In the genomic region with DNA sequence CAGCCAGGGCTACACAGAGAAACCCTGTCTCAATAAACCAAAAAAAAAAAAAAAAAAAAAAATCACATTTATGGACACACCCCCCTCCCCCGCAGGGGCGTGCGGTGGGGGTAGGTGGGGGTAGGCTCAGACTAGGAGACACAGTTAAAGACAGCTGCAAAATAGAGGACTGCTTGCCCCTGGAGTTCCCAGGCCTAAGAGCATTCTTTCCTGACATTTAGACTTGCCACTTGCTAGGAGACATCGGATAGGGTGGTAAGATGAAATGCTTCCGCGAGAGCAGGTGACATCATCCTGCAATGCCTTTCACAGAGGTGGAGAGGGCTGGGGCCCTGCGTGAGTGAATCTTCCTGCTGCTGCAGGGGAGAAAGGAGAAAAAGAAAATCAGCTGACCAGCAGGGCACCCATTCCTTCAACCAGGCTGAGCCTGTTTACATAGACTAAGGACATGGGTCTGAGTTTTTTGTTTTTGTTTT, we compare ENCODE assay signal across 9 mouse cellular contexts. TPM values are rescaled to one million over a fixed set of nuclear protein-coding genes. Genes with fewer than 3 reads are reported as not detected.
A peak's percentile ranks its signal among the peaks of the same experiment; 100 is the strongest.
DNase-seq lines count a peak whose midpoint lies in the region; ATAC-seq lines count a peak whose summit lies in the region.
"Had no signal": no experiment of that assay in that cellular context is flagged by ENCODE, and none has a peak within 500 bp of the region (broad histone marks: within the 10 kb centered on the region; RNA-seq: fewer than 3 reads in every experiment).

No protein-coding gene starts in this region.

- no peaks in the 10 kb centered on the region for H3K27me3 ChIP-seq in forebrain, embryonic 12.5 days
- no peaks in the 10 kb centered on the region for H3K27me3 ChIP-seq in forebrain, embryonic 11.5 days (ENCODE audit: control insufficient read depth, insufficient read depth, low read length)
- no peaks in the 10 kb centered on the region for H3K27me3 ChIP-seq in midbrain, embryonic 11.5 days (ENCODE audit: control insufficient read depth, insufficient read depth, low read length)
- no peaks in the 10 kb centered on the region for H3K27me3 ChIP-seq in midbrain, embryonic 16.5 days (ENCODE audit: control insufficient read depth, insufficient read depth, low read depth, low read length)

- H3K27ac ChIP-seq in forebrain, embryonic 12.5 days = peak overlapping the region; percentile 56
- H3K27ac ChIP-seq in forebrain, embryonic 11.5 days (ENCODE audit: low read depth, low read length) = no peak overlapping the region
- H3K27ac ChIP-seq in midbrain, embryonic 11.5 days (ENCODE audit: low read depth, low read length) = no peak overlapping the region
- no peak overlapping the region for H3K27ac ChIP-seq in midbrain, embryonic 16.5 days (ENCODE audit: low read length)

- DNase-seq in forebrain, embryonic 11.5 days (ENCODE audit: low spot score) = no peak
- DNase-seq in midbrain, embryonic 11.5 days (ENCODE audit: low spot score, missing footprints) = peak; percentile 82
- DNase-seq in brain, adult 2 months (ENCODE audit: low read depth, low spot score) = peak; percentile 64
- peak; percentile 77 for DNase-seq in naive thymus-derived CD4-positive, alpha-beta T cell, adult 2 months (ENCODE audit: low read depth)
- DNase-seq in urinary bladder, postnatal 25 days (ENCODE audit: low spot score) = no peak
- DNase-seq in heart, postnatal 10 days = no peak

- H3K9me3 ChIP-seq in forebrain, embryonic 12.5 days = no peaks in the 10 kb centered on the region
- no peaks in the 10 kb centered on the region for H3K9me3 ChIP-seq in forebrain, embryonic 11.5 days (ENCODE audit: control insufficient read depth, low read length)
- no peaks in the 10 kb centered on the region for H3K9me3 ChIP-seq in midbrain, embryonic 11.5 days (ENCODE audit: control insufficient read depth, low read length)
- no peaks in the 10 kb centered on the region for H3K9me3 ChIP-seq in midbrain, embryonic 16.5 days (replicated peaks; ENCODE audit: control insufficient read depth, low read length, poor library complexity, severe bottlenecking)
- H3K9me3 ChIP-seq: G1E had no signal

- no peak overlapping the region for H3K9ac ChIP-seq in forebrain, embryonic 12.5 days
- H3K9ac ChIP-seq in forebrain, embryonic 11.5 days (ENCODE audit: low read length) = no peak overlapping the region
- no peak overlapping the region for H3K9ac ChIP-seq in midbrain, embryonic 11.5 days (ENCODE audit: low read length)
- H3K9ac ChIP-seq in midbrain, embryonic 16.5 days (ENCODE audit: low read depth, low read length) = no peak overlapping the region

- 34% methylated on average over 7 of the region's 7 CpGs for WGBS in forebrain, embryonic 12.5 days
- WGBS in forebrain, embryonic 11.5 days = 35% methylated on average over 7 of the region's 7 CpGs
- 50% methylated on average over 7 of the region's 7 CpGs for WGBS in midbrain, embryonic 11.5 days
- 55% methylated on average over 7 of the region's 7 CpGs for WGBS in midbrain, embryonic 16.5 days

- intact Hi-C loops in heart, postnatal 10 days (cut with DNase I) = no loop called here

- H3K36me3 ChIP-seq in forebrain, embryonic 12.5 days (replicated peaks) = 0 out of 2 replicates have a peak, but pooled peaks cover 4% of the 10 kb centered on the region
- no peaks in the 10 kb centered on the region for H3K36me3 ChIP-seq in forebrain, embryonic 11.5 days (ENCODE audit: control insufficient read depth, insufficient read depth, low read length)
- H3K36me3 ChIP-seq in midbrain, embryonic 11.5 days (ENCODE audit: control insufficient read depth, insufficient read depth, low read length) = no peaks in the 10 kb centered on the region
- H3K36me3 ChIP-seq in midbrain, embryonic 16.5 days (ENCODE audit: control insufficient read depth, insufficient read depth, low read length) = no peaks in the 10 kb centered on the region

- no peak for ATAC-seq in forebrain, embryonic 12.5 days (ENCODE audit: low FRiP score)
- no peak for ATAC-seq in forebrain, embryonic 11.5 days (replicated peaks; ENCODE audit: low FRiP score)
- ATAC-seq in midbrain, embryonic 11.5 days (ENCODE audit: low FRiP score) = no peak
- ATAC-seq in midbrain, embryonic 16.5 days = no peak

- no peak overlapping the region for H3K4me3 ChIP-seq in forebrain, embryonic 12.5 days (replicated peaks)
- no peak overlapping the region for H3K4me3 ChIP-seq in forebrain, embryonic 11.5 days (ENCODE audit: low read depth, low read length)
- H3K4me3 ChIP-seq in midbrain, embryonic 11.5 days (ENCODE audit: low read depth, low read length) = no peak overlapping the region
- H3K4me3 ChIP-seq in midbrain, embryonic 16.5 days (ENCODE audit: low read depth, low read length) = no peak overlapping the region

- peaks cover 57% of the 10 kb centered on the region for H3K4me1 ChIP-seq in forebrain, embryonic 12.5 days
- H3K4me1 ChIP-seq in forebrain, embryonic 11.5 days (replicated peaks; ENCODE audit: control insufficient read depth, insufficient read depth, low read length) = peaks cover 26% of the 10 kb centered on the region
- H3K4me1 ChIP-seq in midbrain, embryonic 11.5 days (ENCODE audit: control insufficient read depth, insufficient read depth, low read length) = peaks cover 44% of the 10 kb centered on the region
- H3K4me1 ChIP-seq in midbrain, embryonic 16.5 days (ENCODE audit: control insufficient read depth, insufficient read depth, low read length) = peaks cover 39% of the 10 kb centered on the region

- H3K4me2 ChIP-seq in forebrain, embryonic 12.5 days = no peak overlapping the region
- no peak overlapping the region for H3K4me2 ChIP-seq in forebrain, embryonic 11.5 days (ENCODE audit: low read depth, low read length, severe bottlenecking)
- no peak overlapping the region for H3K4me2 ChIP-seq in midbrain, embryonic 11.5 days
- no peak overlapping the region for H3K4me2 ChIP-seq in midbrain, embryonic 16.5 days (ENCODE audit: low read length)

RNA-seq across cellular contexts. Expression of a gene that starts 2.0 kb away (rescaled TPM):
- 58.9 and 61.6 TPM in 2 replicates for polyA plus RNA-seq in forebrain, embryonic 12.5 days (2016; fragmentation: Nextera tagmentation; extraction: Ambion mirVana)
- 7.4 and 9.5 TPM in 2 replicates for polyA plus RNA-seq in forebrain, embryonic 11.5 days (2014; fragmentation: Nextera tagmentation; extraction: Ambion mirVana)
- polyA plus RNA-seq in midbrain, embryonic 11.5 days (2014; fragmentation: Nextera tagmentation; extraction: Ambion mirVana) = 4.1 and 4.5 TPM in 2 replicates
- 52.7 and 66.3 TPM in 2 replicates for polyA plus RNA-seq in midbrain, embryonic 16.5 days (2015; fragmentation: Nextera tagmentation; extraction: Ambion mirVana)
- total RNA-seq in heart, postnatal 10 days (2021) = 100 to 1,000 TPM in 1 of 2 experiments, 10 to 100 TPM in 1; 65.8 to 116 TPM

RNA-seq across cellular contexts. Expression of a gene that starts 49.0 kb away (rescaled TPM):
- 38.5 and 38.6 TPM in 2 replicates for polyA plus RNA-seq in forebrain, embryonic 12.5 days (2016; fragmentation: Nextera tagmentation; extraction: Ambion mirVana)
- polyA plus RNA-seq in forebrain, embryonic 11.5 days (2014; fragmentation: Nextera tagmentation; extraction: Ambion mirVana) = 35.8 and 38.4 TPM in 2 replicates
- polyA plus RNA-seq in midbrain, embryonic 11.5 days (2014; fragmentation: Nextera tagmentation; extraction: Ambion mirVana) = 42.5 and 43.6 TPM in 2 replicates
- polyA plus RNA-seq in midbrain, embryonic 16.5 days (2015; fragmentation: Nextera tagmentation; extraction: Ambion mirVana) = 54.0 and 54.5 TPM in 2 replicates
- total RNA-seq in heart, postnatal 10 days (2021) = 10 to 100 TPM; 20.8 to 22.8 TPM

RNA-seq across cellular contexts. Expression of a gene that starts 49.3 kb away (rescaled TPM):
- 100 and 106 TPM in 2 replicates for polyA plus RNA-seq in forebrain, embryonic 12.5 days (2016; fragmentation: Nextera tagmentation; extraction: Ambion mirVana)
- polyA plus RNA-seq in forebrain, embryonic 11.5 days (2014; fragmentation: Nextera tagmentation; extraction: Ambion mirVana) = 94.6 and 99.4 TPM in 2 replicates
- polyA plus RNA-seq in midbrain, embryonic 11.5 days (2014; fragmentation: Nextera tagmentation; extraction: Ambion mirVana) = 87.2 and 98.5 TPM in 2 replicates
- 98.9 and 104 TPM in 2 replicates for polyA plus RNA-seq in midbrain, embryonic 16.5 days (2015; fragmentation: Nextera tagmentation; extraction: Ambion mirVana)
- 10 to 100 TPM; 73.8 to 83.7 TPM for total RNA-seq in heart, postnatal 10 days (2021)

Comparison
In these comparisons a context has a peak if more than half of its experiments do, and no peak if none do; other contexts are left out.
1. DNase-seq: peak in midbrain, embryonic 11.5 days (single experiment), brain, adult 2 months (single experiment) and naive thymus-derived CD4-positive, alpha-beta T cell, adult 2 months (single experiment); none in forebrain, embryonic 11.5 days (single experiment), urinary bladder, postnatal 25 days (single experiment) and heart, postnatal 10 days (0 of 2).